Mouse (Mus musculus): ENCODE results near the gene Hoxa11.

Hoxa11 gene

GRCm38 (mm10) chr6:52276382-52276781 lies 30.8 kb upstream of the Hoxa11 start:
- no peak overlapping the region for H3K4me3 ChIP-seq (replicated peaks; ENCODE audit: low read length)
- H3K4me1 ChIP-seq (replicated peaks; ENCODE audit: low read depth, low read length), result peaks cover 25% of the 10 kb centered on the region
- no peaks in the 10 kb centered on the region for H3K36me3 ChIP-seq (ENCODE audit: insufficient read depth, low read length)
- TF ChIP-seq POU5F1 (IDR thresholded peaks at IDR 0.05; ENCODE audit: borderline replicate concordance, low read length), result no peak
- no peak for TF ChIP-seq CTCF (conservative IDR thresholded peaks at IDR 0.05; ENCODE audit: low read length)
- no peak for TF ChIP-seq NANOG (IDR thresholded peaks at IDR 0.05; ENCODE audit: borderline replicate concordance, low read length)
- no peaks in the 10 kb centered on the region for H3K9me3 ChIP-seq (ENCODE audit: low read length)
- peaks cover 81% of the 10 kb centered on the region for H3K27me3 ChIP-seq (ENCODE audit: insufficient read depth, low read length)

- Histone ChIP-seq H3K9me3 (ENCODE audit: low read length) (no peaks in the 10 kb centered on the region), H3K4me1 (replicated peaks; ENCODE audit: low read depth, low read length) (peaks cover 26% of the 10 kb centered on the region), H3K36me3 (ENCODE audit: insufficient read depth, low read length) (no peaks in the 10 kb centered on the region), H3K4me3 (replicated peaks; ENCODE audit: low read length) (no peak overlapping the region), H3K27me3 (ENCODE audit: insufficient read depth, low read length) (peaks cover 83% of the 10 kb centered on the region)
- no peak for TF ChIP-seq NANOG (IDR thresholded peaks at IDR 0.05; ENCODE audit: borderline replicate concordance, low read length)
- TF ChIP-seq POU5F1 (IDR thresholded peaks at IDR 0.05; ENCODE audit: borderline replicate concordance, low read length), result no peak
- no peak for TF ChIP-seq CTCF (conservative IDR thresholded peaks at IDR 0.05; ENCODE audit: low read length)
Measured at GRCm38 (mm10) chr6:52275563-52276280, 30.1 kb upstream of the Hoxa11 start.

GRCm38 (mm10) chr6:52274576-52274975 lies 29.0 kb upstream of the Hoxa11 start:
- Histone ChIP-seq H3K27me3 (ENCODE audit: insufficient read depth, low read length) (peaks cover 90% of the 10 kb centered on the region), H3K4me3 (replicated peaks; ENCODE audit: low read length) (peak overlapping the region; percentile 60; the same call in 1 of the 2 replicates), H3K4me1 (replicated peaks; ENCODE audit: low read depth, low read length) (peaks cover 34% of the 10 kb centered on the region), H3K36me3 (ENCODE audit: insufficient read depth, low read length) (no peaks in the 10 kb centered on the region), H3K9me3 (ENCODE audit: low read length) (no peaks in the 10 kb centered on the region)
- no peak for TF ChIP-seq POU5F1 (IDR thresholded peaks at IDR 0.05; ENCODE audit: borderline replicate concordance, low read length)
- TF ChIP-seq CTCF (conservative IDR thresholded peaks at IDR 0.05; ENCODE audit: low read length), result no peak
- no peak for TF ChIP-seq NANOG (IDR thresholded peaks at IDR 0.05; ENCODE audit: borderline replicate concordance, low read length)

- Histone ChIP-seq H3K4me1 (replicated peaks; ENCODE audit: low read depth, low read length) (peaks cover 41% of the 10 kb centered on the region), H3K36me3 (ENCODE audit: insufficient read depth, low read length) (no peaks in the 10 kb centered on the region), H3K4me3 (replicated peaks; ENCODE audit: low read length) (peak overlapping the region; percentile 60), H3K27me3 (ENCODE audit: insufficient read depth, low read length) (peaks cover 95% of the 10 kb centered on the region), H3K9me3 (ENCODE audit: low read length) (no peaks in the 10 kb centered on the region)
- TF ChIP-seq NANOG (IDR thresholded peaks at IDR 0.05; ENCODE audit: borderline replicate concordance, low read length) (no peak), POU5F1 (IDR thresholded peaks at IDR 0.05; ENCODE audit: borderline replicate concordance, low read length) (no peak), CTCF (conservative IDR thresholded peaks at IDR 0.05; ENCODE audit: low read length) (no peak)
Measured at GRCm38 (mm10) chr6:52273656-52274280, 28.2 kb upstream of the Hoxa11 start.

DNA sequence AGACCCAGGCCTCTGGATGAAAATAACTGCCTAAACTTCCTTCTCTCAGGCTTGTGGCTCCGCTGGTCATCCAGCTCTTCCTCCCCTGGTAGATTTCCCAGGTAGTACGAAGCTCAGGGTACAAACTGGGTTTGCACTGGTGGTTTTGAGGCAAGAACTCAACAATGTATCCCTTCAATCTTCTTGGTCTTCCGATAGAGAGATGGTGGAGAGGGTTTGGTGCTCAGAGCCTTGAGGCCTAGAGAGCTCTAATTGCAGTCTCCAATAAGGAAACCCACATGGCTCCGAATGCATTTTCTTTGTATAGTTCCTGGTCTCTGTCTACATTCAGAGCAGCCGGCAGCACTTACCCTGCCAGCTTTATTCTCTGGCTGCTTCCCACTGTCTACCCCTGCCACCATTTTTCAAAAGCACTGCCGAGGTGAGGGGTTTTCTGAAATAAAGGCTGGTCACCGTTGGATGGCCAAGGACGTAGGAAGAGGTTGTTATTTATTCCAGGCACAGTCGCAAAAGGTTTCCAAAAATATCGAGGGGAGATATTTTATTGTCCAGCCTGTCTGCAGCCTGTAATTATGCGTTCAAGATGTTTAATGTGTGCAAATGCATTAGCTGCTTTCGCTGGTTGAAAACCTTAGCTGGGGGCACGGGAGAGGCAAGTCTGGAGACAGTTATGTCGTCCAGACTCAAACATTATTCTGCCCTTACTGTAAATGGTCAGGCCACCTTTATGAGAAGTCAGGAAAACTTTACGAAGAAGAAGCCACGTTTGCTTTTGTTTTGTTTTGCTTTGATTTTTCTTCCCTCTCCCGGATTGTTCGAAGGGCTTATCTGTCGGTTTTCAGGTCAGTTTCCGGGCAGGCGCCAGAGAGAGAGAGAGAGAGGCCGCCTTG lies 27.4 kb upstream of the Hoxa11 start:
- peaks cover 97% of the 10 kb centered on the region for H3K27me3 ChIP-seq (ENCODE audit: insufficient read depth, low read length)
- H3K4me1 ChIP-seq (replicated peaks; ENCODE audit: low read depth, low read length), result peaks cover 47% of the 10 kb centered on the region
- H3K36me3 ChIP-seq (ENCODE audit: insufficient read depth, low read length), result no peaks in the 10 kb centered on the region
- TF ChIP-seq POU5F1 (IDR thresholded peaks at IDR 0.05; ENCODE audit: borderline replicate concordance, low read length) (no peak), CTCF (conservative IDR thresholded peaks at IDR 0.05; ENCODE audit: low read length) (no peak), NANOG (IDR thresholded peaks at IDR 0.05; ENCODE audit: borderline replicate concordance, low read length) (no peak)
- no peaks in the 10 kb centered on the region for H3K9me3 ChIP-seq (ENCODE audit: low read length)
- H3K4me3 ChIP-seq (replicated peaks; ENCODE audit: low read length), result peak overlapping the region; percentile 60

GRCm38 (mm10) chr6:52270494-52271480 lies 25.2 kb upstream of the Hoxa11 start:
- Histone ChIP-seq H3K27me3 (ENCODE audit: insufficient read depth, low read length) (peaks cover 95% of the 10 kb centered on the region), H3K4me3 (replicated peaks; ENCODE audit: low read length) (no peak overlapping the region), H3K9me3 (ENCODE audit: low read length) (no peaks in the 10 kb centered on the region), H3K36me3 (ENCODE audit: insufficient read depth, low read length) (no peaks in the 10 kb centered on the region), H3K4me1 (replicated peaks; ENCODE audit: low read depth, low read length) (peaks cover 60% of the 10 kb centered on the region)
- no peak for TF ChIP-seq POU5F1 (IDR thresholded peaks at IDR 0.05; ENCODE audit: borderline replicate concordance, low read length)
- TF ChIP-seq CTCF (conservative IDR thresholded peaks at IDR 0.05; ENCODE audit: low read length), result peak; percentile 73

GRCm38 (mm10) chr6:52268756-52269155 lies 23.1 kb upstream of the Hoxa11 start:
- TF ChIP-seq CTCF (conservative IDR thresholded peaks at IDR 0.05; ENCODE audit: low read length), result no peak
- TF ChIP-seq NANOG (IDR thresholded peaks at IDR 0.05; ENCODE audit: borderline replicate concordance, low read length), result no peak
- no peak for TF ChIP-seq POU5F1 (IDR thresholded peaks at IDR 0.05; ENCODE audit: borderline replicate concordance, low read length)
- Histone ChIP-seq H3K27me3 (ENCODE audit: insufficient read depth, low read length) (peaks cover 95% of the 10 kb centered on the region), H3K4me3 (replicated peaks; ENCODE audit: low read length) (no peak overlapping the region), H3K9me3 (ENCODE audit: low read length) (no peaks in the 10 kb centered on the region), H3K4me1 (replicated peaks; ENCODE audit: low read depth, low read length) (peaks cover 55% of the 10 kb centered on the region), H3K36me3 (ENCODE audit: insufficient read depth, low read length) (no peaks in the 10 kb centered on the region)

Measured in E14TG2a.4 (cell line).